Comparison of ENCODE assay signal across 22 mouse cellular contexts in genomic region chr14:59548532-59548931, GRCm38 (mm10). TPM values are rescaled to one million over a fixed set of nuclear protein-coding genes. Genes with fewer than 3 reads are reported as not detected.
DNase-seq lines count a peak whose midpoint lies in the region; ATAC-seq and TF ChIP-seq lines count a peak whose summit lies in the region.
"Had no signal": no experiment of that assay in that cellular context is flagged by ENCODE, and none has a peak within 500 bp of the region (broad histone marks: within the 10 kb centered on the region; RNA-seq: fewer than 3 reads in every experiment).

No protein-coding gene starts in this region.

- no peak overlapping the region for H3K4me2 ChIP-seq in heart, embryonic 12.5 days
- H3K4me2 ChIP-seq in liver, postnatal 0 days (ENCODE audit: low read depth, low read length), result no peak overlapping the region
- H3K4me2 ChIP-seq in limb, embryonic 13.5 days (replicated peaks), result no peak overlapping the region
- H3K4me2 ChIP-seq: forebrain, embryonic 13.5 days; hindbrain, embryonic 12.5 days; liver, embryonic 15.5 days; midbrain, embryonic 15.5 days; neural tube, embryonic 13.5 days had no signal

- ATAC-seq in heart, embryonic 12.5 days (ENCODE audit: insufficient number of reproducible peaks, low FRiP score), result no peak
- no peak for ATAC-seq in liver, postnatal 0 days
- ATAC-seq in limb, embryonic 13.5 days (ENCODE audit: low FRiP score, low read depth), result peak; percentile 64; the same call in 1 of the 2 replicates
- ATAC-seq: forebrain, embryonic 13.5 days; inflammation-experienced regulatory T-cells, adult 6 months; midbrain, embryonic 15.5 days had no signal

- DNase-seq in heart, adult 2 months, result no peak
- DNase-seq in liver, postnatal 0 days, result no peak
- DNase-seq in liver (no peak), MN1 (ENCODE audit: low spot score) (peak; percentile 41)
- DNase-seq in frontal cortex, postnatal 10 days (ENCODE audit: low spot score in 2 of 2), result no peak
- DNase-seq: B cell, adult 2 months; cerebellum, adult 8-10 months; kidney, adult 8-10 months; retina, postnatal 1 day; right cerebral cortex, postnatal 25 days; spleen, adult 18-20 months had no signal

- no peak for TF ChIP-seq EP300 in heart, adult 2 months (IDR thresholded peaks at IDR 0.05; ENCODE audit: insufficient read depth, low read depth, low read length)
- TF ChIP-seq EP300 in liver, postnatal 0 days (IDR thresholded peaks at IDR 0.05; ENCODE audit: low read depth), result no peak

- no peaks in the 10 kb centered on the region for H3K36me3 ChIP-seq in heart, adult 2 months (ENCODE audit: control insufficient read depth, insufficient read depth, low read length)
- H3K36me3 ChIP-seq in heart, embryonic 12.5 days, result no peaks in the 10 kb centered on the region
- H3K36me3 ChIP-seq in liver, postnatal 0 days (replicated peaks; ENCODE audit: insufficient read depth, low read length), result no peaks in the 10 kb centered on the region
- peaks cover 3% of the 10 kb centered on the region; the same call in 1 of the 2 replicates for H3K36me3 ChIP-seq in limb, embryonic 13.5 days
- H3K36me3 ChIP-seq: hindbrain, embryonic 12.5 days; liver, embryonic 15.5 days; midbrain, embryonic 15.5 days; neural tube, embryonic 13.5 days had no signal

- no peaks in the 10 kb centered on the region for H3K9me3 ChIP-seq in heart, embryonic 12.5 days (replicated peaks)
- H3K9me3 ChIP-seq in liver, postnatal 0 days (ENCODE audit: low read length), result no peaks in the 10 kb centered on the region
- no peaks in the 10 kb centered on the region for H3K9me3 ChIP-seq in limb, embryonic 13.5 days
- H3K9me3 ChIP-seq: forebrain, embryonic 13.5 days; G1E; hindbrain, embryonic 12.5 days; liver, embryonic 15.5 days; midbrain, embryonic 15.5 days; neural tube, embryonic 13.5 days had no signal

- no peaks in the 10 kb centered on the region for H3K79me2 ChIP-seq in heart, adult 2 months (replicated peaks; ENCODE audit: control insufficient read depth, insufficient read depth, low read length)

- H3K4me3 ChIP-seq in heart, adult 2 months, result no peak overlapping the region
- no peak overlapping the region for H3K4me3 ChIP-seq in heart, embryonic 12.5 days
- H3K4me3 ChIP-seq in liver, postnatal 0 days (ENCODE audit: low read depth, low read length), result no peak overlapping the region
- no peak overlapping the region for H3K4me3 ChIP-seq in limb, embryonic 13.5 days
- H3K4me3 ChIP-seq: forebrain, embryonic 13.5 days; hindbrain, embryonic 12.5 days; liver, embryonic 15.5 days; midbrain, embryonic 15.5 days; myocyte; neural tube, embryonic 13.5 days had no signal

- no peaks in the 10 kb centered on the region for H3K27me3 ChIP-seq in heart, adult 2 months (ENCODE audit: control insufficient read depth, insufficient read depth, low read length)
- no peaks in the 10 kb centered on the region for H3K27me3 ChIP-seq in heart, embryonic 12.5 days (replicated peaks)
- H3K27me3 ChIP-seq in liver, postnatal 0 days (ENCODE audit: insufficient read depth, low read length), result no peaks in the 10 kb centered on the region
- no peaks in the 10 kb centered on the region for H3K27me3 ChIP-seq in limb, embryonic 13.5 days
- H3K27me3 ChIP-seq: CH12.LX; forebrain, embryonic 13.5 days; hindbrain, embryonic 12.5 days; liver, embryonic 15.5 days; midbrain, embryonic 15.5 days; neural tube, embryonic 13.5 days had no signal

- H3K27ac ChIP-seq in heart, adult 2 months, result peak overlapping the region; percentile 48
- H3K27ac ChIP-seq in heart, embryonic 12.5 days (ENCODE audit: poor library complexity, severe bottlenecking), result no peak overlapping the region
- H3K27ac ChIP-seq in liver, postnatal 0 days (ENCODE audit: low read depth), result peak overlapping the region; percentile 49
- H3K27ac ChIP-seq in limb, embryonic 13.5 days, result peak overlapping the region; percentile 76
- H3K27ac ChIP-seq: forebrain, embryonic 13.5 days; hindbrain, embryonic 12.5 days; liver, embryonic 15.5 days; midbrain, embryonic 15.5 days; neural tube, embryonic 13.5 days had no signal

- H3K9ac ChIP-seq in heart, adult 2 months (ENCODE audit: low read depth, low read length), result no peak overlapping the region
- H3K9ac ChIP-seq in heart, embryonic 12.5 days, result no peak overlapping the region
- H3K9ac ChIP-seq in liver, postnatal 0 days (replicated peaks), result no peak overlapping the region
- no peak overlapping the region for H3K9ac ChIP-seq in limb, embryonic 13.5 days
- H3K9ac ChIP-seq: forebrain, embryonic 13.5 days; hindbrain, embryonic 12.5 days; liver, embryonic 15.5 days; midbrain, embryonic 15.5 days; neural tube, embryonic 13.5 days had no signal

- intact Hi-C loops in heart, adult 2 months (cut with DNase I), result no loop called here

- WGBS in heart, adult 2 months, result 71% methylated on average over 2 of the region's 2 CpGs
- 70% methylated on average over 2 of the region's 2 CpGs for WGBS in heart, embryonic 12.5 days
- 60% methylated on average over 2 of the region's 2 CpGs for WGBS in liver, postnatal 0 days (ENCODE audit: insufficient replicate concordance)
- 48% methylated on average over 2 of the region's 2 CpGs for WGBS in limb, embryonic 13.5 days

- TF ChIP-seq CTCF in heart, adult 2 months (IDR thresholded peaks at IDR 0.05), result no peak
- no peak for TF ChIP-seq CTCF in liver, postnatal 0 days (IDR thresholded peaks at IDR 0.05; ENCODE audit: low read depth)

- TF ChIP-seq POLR2A in heart, adult 2 months (IDR thresholded peaks at IDR 0.05; ENCODE audit: insufficient read depth, low read depth, low read length), result no peak

- peaks cover 11% of the 10 kb centered on the region for H3K4me1 ChIP-seq in heart, adult 2 months (ENCODE audit: control insufficient read depth, insufficient read depth, low read length)
- H3K4me1 ChIP-seq in heart, embryonic 12.5 days (replicated peaks), result peaks cover 5% of the 10 kb centered on the region; the same call in 1 of the 2 replicates
- H3K4me1 ChIP-seq in liver, postnatal 0 days (ENCODE audit: insufficient read depth), result peaks cover 17% of the 10 kb centered on the region
- peaks cover 35% of the 10 kb centered on the region for H3K4me1 ChIP-seq in limb, embryonic 13.5 days
- H3K4me1 ChIP-seq: midbrain, embryonic 15.5 days; neural tube, embryonic 13.5 days had no signal

RNA-seq across cellular contexts. Expression of gene Cdadc1, which starts 49.2 kb away (rescaled TPM):
- 10 to 100 TPM; 43.9 to 50.4 TPM for total RNA-seq in heart, adult 2 months (2021)
- 8.0 and 12.0 TPM in 2 replicates for polyA plus RNA-seq in heart, adult 2 months (2012; rRNA removed)
- 29.3 and 33.0 TPM in 2 replicates for polyA plus RNA-seq in heart, embryonic 12.5 days (2016; fragmentation: Nextera tagmentation; extraction: Ambion mirVana)
- polyA plus RNA-seq in liver, postnatal 0 days (2015; fragmentation: Nextera tagmentation; extraction: Ambion mirVana), result 17.7 and 19.4 TPM in 2 replicates
- 35.0 and 35.1 TPM in 2 replicates for polyA plus RNA-seq in limb, embryonic 13.5 days (2015; fragmentation: Nextera tagmentation; extraction: Ambion mirVana)
